Mouse (Mus musculus) heart, adult 18-20 months (tissue): ENCODE results near the gene Tiprl. TPM values are rescaled to one million over a fixed set of nuclear protein-coding genes. Genes with fewer than 3 reads are reported as not detected.

Source experiments
- DNase-seq, 2 experiments: peaks; one replicate each; pipeline ENCODE4 v3.0.0; 2021 to 2022; ENCODE audit warnings: mixed read lengths in 1 of 2
- total RNA-seq, 2 experiments: library from RNA; stranded (reverse); gene quantifications; 2 replicates each; pipeline ENCODE4 v1.2.3; 2021

Tiprl gene
- total RNA-seq, 2 experiments from 2014 or later: 34.6 to 45.4 TPM

GRCm38 (mm10) chr1:165178075-165178474 lies 58.7 kb downstream of the Tiprl start:
- no peak for DNase-seq

GRCm38 (mm10) chr1:165174059-165174616 lies 62.7 kb downstream of the Tiprl start:
- DNase-seq: no peak

- no peak for DNase-seq
These were observed 65.5 kb downstream of the Tiprl start for GRCm38 (mm10) chr1:165171277-165171676.

- no peak for DNase-seq
These were observed 66.6 kb downstream of the Tiprl start for GRCm38 (mm10) chr1:165170157-165170556.

GRCm38 (mm10) chr1:165169462-165169861 lies 67.3 kb downstream of the Tiprl start:
- no peak for DNase-seq

GRCm38 (mm10) chr1:165164920-165165319 lies 71.9 kb downstream of the Tiprl start:
- DNase-seq: no peak

Other genes with a start within 250 kb of the Tiprl start
- gene Tbx19, start 76.2 kb downstream of the Tiprl start, total RNA-seq: not detected
- gene Sft2d2, start 42.6 kb downstream of the Tiprl start, total RNA-seq: 10 to 100 TPM; 14.8 to 15.4 TPM
- gene Gpr161, start 58.8 kb upstream of the Tiprl start, total RNA-seq: 1 to 10 TPM; 1.2 TPM
- gene Dcaf6, start 223.5 kb upstream of the Tiprl start, total RNA-seq: 100 to 1,000 TPM in 1 of 2 experiments, 10 to 100 TPM in 1; 86.1 to 101 TPM
- gene Mpc2, start 223.6 kb upstream of the Tiprl start, total RNA-seq: 100 to 1,000 TPM; 621 to 662 TPM
- under 1 TPM in 1 of 2 experiments, not detected in 1; 0.18 TPM for gene Adcy10, start 248.2 kb upstream of the Tiprl start, total RNA-seq